Mouse (Mus musculus): Measurements from ENCODE around the gene Adamts5. TPM values are rescaled to one million over a fixed set of nuclear protein-coding genes. Genes with fewer than 3 reads are reported as not detected.

The Adamts5 gene
- polyA plus RNA-seq, 1 experiment from 2014 or later: 4.6 TPM

- DNase-seq (ENCODE audit: low spot score): no peak
- Histone ChIP-seq H3K4me1 (replicated peaks; ENCODE audit: control insufficient read depth, insufficient read depth, low read length) (no peaks in the 10 kb centered on the region), H3K36me3 (replicated peaks; ENCODE audit: control insufficient read depth, insufficient read depth) (no peaks in the 10 kb centered on the region), H3K4me3 (replicated peaks; ENCODE audit: low read length) (peak overlapping the region; percentile 60; the same call in 1 of the 2 replicates), H3K9ac (no peak overlapping the region), H3K9me3 (ENCODE audit: control insufficient read depth, low read length) (no peaks in the 10 kb centered on the region), H3K27me3 (ENCODE audit: control insufficient read depth, insufficient read depth, low read length) (peaks cover 7% of the 10 kb centered on the region), H3K4me2 (replicated peaks) (peak overlapping the region; percentile 98; the same call in 1 of the 2 replicates), H3K27ac (no peak overlapping the region)
- no peak for ATAC-seq (ENCODE audit: low FRiP score)
- WGBS: 79% methylated on average over 4 of the region's 4 CpGs
Measured at GRCm38 (mm10) chr16:85898391-85898790, 3.2 kb downstream of the Adamts5 start.

- Histone ChIP-seq H3K9ac (no peak overlapping the region), H3K27ac (no peak overlapping the region), H3K36me3 (replicated peaks; ENCODE audit: control insufficient read depth, insufficient read depth) (no peaks in the 10 kb centered on the region), H3K4me2 (replicated peaks) (peak overlapping the region; percentile 98; the same call in 1 of the 2 replicates), H3K9me3 (ENCODE audit: control insufficient read depth, low read length) (no peaks in the 10 kb centered on the region), H3K4me1 (replicated peaks; ENCODE audit: control insufficient read depth, insufficient read depth, low read length) (no peaks in the 10 kb centered on the region), H3K27me3 (ENCODE audit: control insufficient read depth, insufficient read depth, low read length) (peaks cover 7% of the 10 kb centered on the region), H3K4me3 (replicated peaks; ENCODE audit: low read length) (0 out of 2 replicates have a peak overlapping the region, but pooled peaks have one; percentile 60)
- no peak for ATAC-seq (ENCODE audit: low FRiP score)
- WGBS: 92% methylated on average over 3 of the region's 3 CpGs
- no peak for DNase-seq (ENCODE audit: low spot score)
Measured at GRCm38 (mm10) chr16:85897854-85898253, 3.8 kb downstream of the Adamts5 start.

- Histone ChIP-seq H3K4me3 (replicated peaks; ENCODE audit: low read length) (no peak overlapping the region), H3K27me3 (ENCODE audit: control insufficient read depth, insufficient read depth, low read length) (peaks cover 7% of the 10 kb centered on the region; the same call in 1 of the 2 replicates), H3K9ac (no peak overlapping the region), H3K9me3 (ENCODE audit: control insufficient read depth, low read length) (no peaks in the 10 kb centered on the region), H3K36me3 (replicated peaks; ENCODE audit: control insufficient read depth, insufficient read depth) (no peaks in the 10 kb centered on the region), H3K4me2 (replicated peaks) (no peak overlapping the region), H3K4me1 (replicated peaks; ENCODE audit: control insufficient read depth, insufficient read depth, low read length) (no peaks in the 10 kb centered on the region), H3K27ac (no peak overlapping the region)
- ATAC-seq (ENCODE audit: low FRiP score): no peak
- DNase-seq (ENCODE audit: low spot score): no peak
- 87% methylated on average over 4 of the region's 4 CpGs for WGBS
Measured at GRCm38 (mm10) chr16:85895948-85896347, 5.7 kb downstream of the Adamts5 start.

- H3K36me3 ChIP-seq (replicated peaks; ENCODE audit: control insufficient read depth, insufficient read depth): no peaks in the 10 kb centered on the region
- no peak overlapping the region for H3K4me2 ChIP-seq (replicated peaks)
- ATAC-seq (ENCODE audit: low FRiP score) (peak; percentile 44; the same call in 1 of the 2 replicates), DNase-seq (ENCODE audit: low spot score) (peak; percentile 51)
- 49% methylated on average over 5 of the region's 5 CpGs for WGBS
- H3K9me3 ChIP-seq (ENCODE audit: control insufficient read depth, low read length): no peaks in the 10 kb centered on the region
- no peak overlapping the region for H3K4me3 ChIP-seq (replicated peaks; ENCODE audit: low read length)
- no peak overlapping the region for H3K27ac ChIP-seq
- no peaks in the 10 kb centered on the region for H3K4me1 ChIP-seq (replicated peaks; ENCODE audit: control insufficient read depth, insufficient read depth, low read length)
- H3K9ac ChIP-seq: no peak overlapping the region
- no peaks in the 10 kb centered on the region for H3K27me3 ChIP-seq (ENCODE audit: control insufficient read depth, insufficient read depth, low read length)
Measured at GRCm38 (mm10) chr16:85889778-85890177, 11.8 kb downstream of the Adamts5 start.

- H3K27ac ChIP-seq: no peak overlapping the region
- no peak overlapping the region for H3K4me3 ChIP-seq (replicated peaks; ENCODE audit: low read length)
- no peaks in the 10 kb centered on the region for H3K27me3 ChIP-seq (ENCODE audit: control insufficient read depth, insufficient read depth, low read length)
- H3K36me3 ChIP-seq (replicated peaks; ENCODE audit: control insufficient read depth, insufficient read depth): no peaks in the 10 kb centered on the region
- H3K9ac ChIP-seq: no peak overlapping the region
- no peak overlapping the region for H3K4me2 ChIP-seq (replicated peaks)
- DNase-seq (ENCODE audit: low spot score) (peak; percentile 64), ATAC-seq (ENCODE audit: low FRiP score) (peak; percentile 89)
- H3K4me1 ChIP-seq (replicated peaks; ENCODE audit: control insufficient read depth, insufficient read depth, low read length): no peaks in the 10 kb centered on the region
- WGBS: 48% methylated on average over 13 of the region's 13 CpGs
- H3K9me3 ChIP-seq (ENCODE audit: control insufficient read depth, low read length): no peaks in the 10 kb centered on the region
Measured at GRCm38 (mm10) chr16:85887289-85888051, 14.2 kb downstream of the Adamts5 start.

- no peak for DNase-seq (ENCODE audit: low spot score)
- no peaks in the 10 kb centered on the region for H3K9me3 ChIP-seq (ENCODE audit: control insufficient read depth, low read length)
- no peak overlapping the region for H3K27ac ChIP-seq
- no peaks in the 10 kb centered on the region for H3K4me1 ChIP-seq (replicated peaks; ENCODE audit: control insufficient read depth, insufficient read depth, low read length)
- no peaks in the 10 kb centered on the region for H3K36me3 ChIP-seq (replicated peaks; ENCODE audit: control insufficient read depth, insufficient read depth)
- H3K9ac ChIP-seq: no peak overlapping the region
- H3K4me3 ChIP-seq (replicated peaks; ENCODE audit: low read length): no peak overlapping the region
- no peaks in the 10 kb centered on the region for H3K27me3 ChIP-seq (ENCODE audit: control insufficient read depth, insufficient read depth, low read length)
- 83% methylated on average over 7 of the region's 7 CpGs for WGBS
- no peak for ATAC-seq (ENCODE audit: low FRiP score)
- no peak overlapping the region for H3K4me2 ChIP-seq (replicated peaks)
Measured at GRCm38 (mm10) chr16:85879075-85879474, 22.6 kb downstream of the Adamts5 start.

- Histone ChIP-seq H3K4me2 (replicated peaks) (no peak overlapping the region), H3K4me3 (replicated peaks; ENCODE audit: low read length) (no peak overlapping the region), H3K4me1 (replicated peaks; ENCODE audit: control insufficient read depth, insufficient read depth, low read length) (no peaks in the 10 kb centered on the region), H3K27ac (no peak overlapping the region), H3K36me3 (replicated peaks; ENCODE audit: control insufficient read depth, insufficient read depth) (no peaks in the 10 kb centered on the region), H3K9me3 (ENCODE audit: control insufficient read depth, low read length) (no peaks in the 10 kb centered on the region), H3K27me3 (ENCODE audit: control insufficient read depth, insufficient read depth, low read length) (no peaks in the 10 kb centered on the region), H3K9ac (no peak overlapping the region)
- ATAC-seq (ENCODE audit: low FRiP score) (no peak), DNase-seq (ENCODE audit: low spot score) (no peak)
- 92% methylated on average over 3 of the region's 3 CpGs for WGBS
Measured at GRCm38 (mm10) chr16:85874141-85874540, 27.5 kb downstream of the Adamts5 start.

- Histone ChIP-seq H3K4me1 (replicated peaks; ENCODE audit: control insufficient read depth, insufficient read depth, low read length) (no peaks in the 10 kb centered on the region), H3K36me3 (replicated peaks; ENCODE audit: control insufficient read depth, insufficient read depth) (no peaks in the 10 kb centered on the region)
- WGBS: 82% methylated on average over 2 of the region's 2 CpGs
Measured at GRCm38 (mm10) chr16:85871971-85872370, 29.7 kb downstream of the Adamts5 start.

GRCm38 (mm10) chr16:85871248-85871647 lies 30.4 kb downstream of the Adamts5 start:
- Histone ChIP-seq H3K4me1 (replicated peaks; ENCODE audit: control insufficient read depth, insufficient read depth, low read length) (no peaks in the 10 kb centered on the region), H3K4me2 (replicated peaks) (no peak overlapping the region), H3K27me3 (ENCODE audit: control insufficient read depth, insufficient read depth, low read length) (no peaks in the 10 kb centered on the region), H3K9ac (no peak overlapping the region), H3K9me3 (ENCODE audit: control insufficient read depth, low read length) (no peaks in the 10 kb centered on the region), H3K27ac (no peak overlapping the region), H3K4me3 (replicated peaks; ENCODE audit: low read length) (no peak overlapping the region), H3K36me3 (replicated peaks; ENCODE audit: control insufficient read depth, insufficient read depth) (no peaks in the 10 kb centered on the region)
- ATAC-seq (ENCODE audit: low FRiP score) (no peak), DNase-seq (ENCODE audit: low spot score) (no peak)

More at GRCm38 (mm10) chr16:85871971-85872370, 29.7 kb downstream of the Adamts5 start:
- Histone ChIP-seq H3K4me2 (replicated peaks) (no peak overlapping the region), H3K9me3 (ENCODE audit: control insufficient read depth, low read length) (no peaks in the 10 kb centered on the region), H3K4me3 (replicated peaks; ENCODE audit: low read length) (no peak overlapping the region), H3K27ac (no peak overlapping the region), H3K9ac (no peak overlapping the region), H3K27me3 (ENCODE audit: control insufficient read depth, insufficient read depth, low read length) (no peaks in the 10 kb centered on the region)
- no peak for ATAC-seq (ENCODE audit: low FRiP score)
- no peak for DNase-seq (ENCODE audit: low spot score)

Data from hindbrain, embryonic 14.5 days (tissue).